Mouse (Mus musculus): Measurements from ENCODE around the gene 1700007K13Rik. TPM values are rescaled to one million over a fixed set of nuclear protein-coding genes. Genes with fewer than 3 reads are reported as not detected.
A peak's percentile ranks its signal among the peaks of the same experiment; 100 is the strongest.

1700007K13Rik gene
- total RNA-seq, 2 experiments from 2014 or later, result not detected

DNA sequence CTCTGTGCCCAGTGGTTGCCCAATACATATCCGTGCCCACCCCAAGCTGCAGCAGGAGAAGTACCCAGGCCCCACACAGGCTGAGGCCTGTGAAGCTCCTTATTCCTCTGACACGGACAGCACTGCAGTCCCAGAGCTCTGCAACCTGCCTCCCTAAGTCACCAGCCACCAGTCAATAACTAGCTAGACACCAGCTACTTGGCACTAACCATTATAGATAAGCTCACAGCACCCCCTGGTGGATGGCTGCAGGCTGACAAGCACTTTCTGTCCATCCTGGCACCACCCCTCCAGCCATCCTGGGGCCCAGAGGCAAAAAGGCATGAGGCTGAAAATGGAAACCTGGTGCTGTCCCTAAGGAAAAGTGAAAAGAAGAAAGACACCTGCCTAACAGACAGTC, 48.1 kb downstream of the 1700007K13Rik start:
- peak; percentile 87 to 89 for DNase-seq
- intact Hi-C loops (cut with DNase I), result loop anchor here (1.0 to 10.0 kb wide), 6 partner anchors 113 to 646 kb away; partner anchors contain the start of gene Fcnb

DNA sequence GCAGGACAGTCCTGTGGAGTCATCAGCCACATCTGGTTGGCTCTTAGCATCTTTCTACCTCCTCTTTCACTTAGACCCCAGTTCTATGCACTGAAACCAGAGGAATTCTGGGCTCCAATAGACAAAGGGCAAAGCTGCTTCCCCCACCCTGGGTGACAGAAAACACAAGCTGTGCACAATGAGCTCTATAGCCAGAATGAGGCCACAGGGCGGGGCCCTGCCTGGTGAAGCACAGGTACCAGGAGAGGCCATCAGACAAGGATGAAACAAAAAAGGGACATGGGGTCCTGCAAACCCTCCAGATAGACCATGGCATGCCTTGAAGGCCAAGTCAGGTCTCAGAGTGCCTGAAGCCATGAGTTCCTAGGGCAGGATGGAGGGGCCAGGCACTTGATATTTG, 49.6 kb downstream of the 1700007K13Rik start:
- intact Hi-C loops (cut with DNase I), result loop anchor here (5.0 to 10.0 kb wide), 3 partner anchors 332 to 644 kb away; partner anchors contain the start of gene Fcnb
- no peak for DNase-seq

DNA sequence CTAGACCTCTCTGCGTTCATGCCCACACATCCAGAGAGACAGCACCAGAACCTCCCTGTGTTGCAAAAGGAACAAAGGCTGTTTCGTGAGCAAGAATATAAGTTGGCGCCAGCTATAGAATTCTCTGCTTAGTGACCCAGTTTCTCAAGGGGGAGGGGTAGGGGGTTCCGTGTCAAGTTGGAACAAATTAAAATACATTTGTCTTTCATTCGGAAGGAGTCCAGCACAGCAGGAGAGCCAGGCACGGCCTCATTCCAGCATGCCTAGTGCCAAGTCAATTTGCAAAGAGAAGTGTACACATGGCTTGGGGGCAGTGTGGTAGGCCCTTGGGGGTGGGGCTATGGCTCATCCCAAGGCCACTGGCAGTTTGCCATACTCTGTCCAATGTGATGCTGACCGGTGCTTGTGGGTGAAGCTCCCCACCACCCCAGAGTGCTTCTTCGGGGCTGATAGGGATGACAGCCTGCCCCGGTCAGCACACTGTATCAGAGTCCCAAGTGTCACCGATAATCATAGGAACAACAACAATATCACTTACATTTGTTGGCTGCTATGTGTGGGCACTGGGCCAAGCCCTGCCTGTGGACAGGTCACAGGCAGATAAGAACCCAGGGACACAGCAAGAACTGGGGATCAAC, 50.6 kb downstream of the 1700007K13Rik start:
- intact Hi-C loops (cut with DNase I), result loop anchor here (5.0 to 10.0 kb wide), 3 partner anchors 331 to 643 kb away; partner anchors contain the start of gene Fcnb
- DNase-seq, result peak in 1 of 2 experiments; percentile 39

DNA sequence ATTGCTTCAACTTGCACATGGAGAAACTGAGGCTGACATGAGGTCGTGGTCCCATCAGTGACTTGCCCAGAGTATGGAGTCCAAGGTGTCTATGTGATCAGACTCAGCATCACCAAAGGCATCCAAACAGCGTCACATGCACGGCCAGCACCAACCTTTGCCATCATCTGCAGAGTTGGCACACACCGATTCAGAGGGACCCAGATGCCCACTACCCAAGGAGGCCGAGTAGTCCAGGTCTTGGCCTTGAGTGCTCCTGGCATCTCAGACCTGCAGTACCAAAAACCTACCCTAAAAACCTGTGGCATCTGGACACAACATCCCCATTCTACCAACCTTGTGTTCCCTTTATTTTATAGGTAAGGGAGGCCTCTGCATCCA, 51.4 kb downstream of the 1700007K13Rik start:
- intact Hi-C loops (cut with DNase I), result loop anchor here (5.0 to 10.0 kb wide), 3 partner anchors 330 to 642 kb away; partner anchors contain the start of gene Fcnb

DNA sequence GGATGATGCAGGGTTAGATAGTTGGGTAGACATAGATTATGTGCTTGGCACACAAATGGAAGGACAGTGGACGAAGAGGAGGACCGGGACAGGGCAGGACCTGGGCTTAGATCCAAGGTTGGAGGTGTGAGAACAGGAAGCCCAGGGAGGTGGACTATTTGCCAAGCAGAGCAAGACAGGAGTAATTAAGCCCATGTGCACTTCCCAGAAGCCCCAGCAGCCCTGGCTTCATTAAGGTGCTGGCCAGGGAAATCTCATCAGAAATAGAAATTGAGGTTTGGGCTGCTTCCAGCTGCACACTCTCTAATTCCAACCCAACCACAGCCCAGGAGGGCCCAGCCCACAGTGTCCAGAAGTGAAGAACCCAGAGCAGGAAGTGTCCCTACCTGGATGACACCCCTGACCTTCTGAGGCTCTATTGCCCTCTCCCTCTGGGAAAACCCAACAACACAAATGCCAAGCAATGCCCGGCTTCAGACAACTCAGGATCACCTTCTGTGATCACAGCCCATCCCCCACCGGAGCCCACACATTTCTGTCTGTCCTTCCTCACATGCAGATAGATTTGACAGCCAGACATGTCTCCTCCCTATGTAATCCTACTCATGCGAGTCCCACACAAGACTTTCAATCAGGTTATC, 51.9 kb downstream of the 1700007K13Rik start:
- intact Hi-C loops (cut with DNase I), result loop anchor here (10.0 kb wide), 1 partner anchor 329 kb away; the partner anchor contains the start of gene Fcnb

More for the DNA sequence above, 51.4 kb downstream of the 1700007K13Rik start:
- no peak for DNase-seq

DNA sequence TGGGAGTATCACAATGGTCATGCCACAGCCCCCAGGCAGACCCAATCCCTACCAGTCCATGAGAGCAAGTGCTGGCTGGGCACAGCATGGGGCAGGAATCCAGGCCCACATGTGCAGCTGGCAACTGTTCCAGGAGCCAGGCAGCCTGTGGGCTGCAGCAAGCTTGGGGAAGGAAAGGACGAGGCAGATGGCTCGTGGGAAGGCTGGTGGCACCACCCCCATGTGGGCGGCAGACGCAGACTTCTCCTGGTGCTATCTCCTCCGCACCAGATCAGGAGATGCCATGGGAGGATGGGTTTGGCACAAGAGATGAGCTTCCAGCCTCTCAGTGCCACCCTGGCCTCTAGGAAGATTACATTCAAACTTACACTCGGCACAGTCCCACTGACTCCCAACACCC, 53.2 kb downstream of the 1700007K13Rik start:
- DNase-seq, result no peak
- intact Hi-C loops (cut with DNase I), result loop anchor here (10.0 kb wide), 1 partner anchor 328 kb away; the partner anchor contains the start of gene Fcnb

More for the DNA sequence above, 51.9 kb downstream of the 1700007K13Rik start:
- DNase-seq, result no peak

Other genes starting within 250 kb of the 1700007K13Rik start
- gene Ppp1r26, start 19.5 kb downstream of the 1700007K13Rik start, total RNA-seq (2021), result 1 to 10 TPM; 3.2 to 4.7 TPM
- gene Mrps2, start 1.7 kb upstream of the 1700007K13Rik start, total RNA-seq (2021), result 10 to 100 TPM; 38.2 to 41.8 TPM
- 1 to 10 TPM; 2.6 to 3.7 TPM for gene Gbgt1, start 30.6 kb upstream of the 1700007K13Rik start, total RNA-seq (2021)
- gene Gm10134, start 39.8 kb upstream of the 1700007K13Rik start, total RNA-seq (2021), result 1 to 10 TPM in 1 of 2 experiments, under 1 TPM in 1; 0.84 to 1.3 TPM
- gene Ralgds, start 46.8 kb upstream of the 1700007K13Rik start, total RNA-seq (2021), result 10 to 100 TPM; 13.3 to 13.6 TPM
- gene Cel, start 97.1 kb upstream of the 1700007K13Rik start, total RNA-seq (2021), result not detected
- 10 to 100 TPM in 1 of 2 experiments, 1 to 10 TPM in 1; 9.6 to 11.5 TPM for gene Gtf3c5, start 117.4 kb upstream of the 1700007K13Rik start, total RNA-seq (2021)
- not detected for gene Gfi1b, start 155.7 kb upstream of the 1700007K13Rik start, total RNA-seq (2021)
- 10 to 100 TPM; 26.2 to 26.3 TPM for gene Tsc1, start 174.9 kb upstream of the 1700007K13Rik start, total RNA-seq (2021)
- gene Spaca9, start 233.4 kb upstream of the 1700007K13Rik start, total RNA-seq (2021), result not detected
- gene Ak8, start 233.8 kb upstream of the 1700007K13Rik start, total RNA-seq (2021), result not detected